Mouse (Mus musculus): ENCODE results near the gene Ear1. TPM values are rescaled to one million over a fixed set of nuclear protein-coding genes. Genes with fewer than 3 reads are reported as not detected.
"Not testable (repeated sequence)": the region's sequence is repeated elsewhere in the genome, so short reads cannot be mapped to it uniquely, and the experiment has no call there.

The Ear1 gene
- polyA plus RNA-seq, 1 experiment from 2014 or later, result not detected

DNA sequence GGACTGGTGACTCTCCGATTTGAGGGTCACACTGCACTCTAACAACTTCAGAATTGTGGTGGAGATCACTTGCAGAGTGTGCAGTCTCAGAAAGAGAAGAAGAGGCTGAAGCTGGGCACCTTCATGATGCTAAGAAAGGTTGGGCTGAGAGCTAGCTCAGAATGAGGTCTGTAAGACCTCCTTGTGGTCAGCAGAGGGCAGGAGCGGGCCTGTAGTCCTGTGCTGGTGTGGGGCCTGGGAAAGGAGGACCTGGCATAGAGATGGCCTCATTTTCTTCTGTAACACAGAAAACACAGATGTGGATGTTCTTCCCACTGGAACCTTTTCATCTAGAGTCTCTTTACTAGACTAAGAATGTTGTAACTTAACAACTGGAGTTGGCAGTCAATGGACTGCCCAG, 53.4 kb downstream of the Ear1 start:
- WGBS, result 79% methylated on average over 1 of the region's 2 CpGs
- H3K4me3 ChIP-seq (ENCODE audit: low read depth, low read length); H3K4me1 ChIP-seq (ENCODE audit: control insufficient read depth, insufficient read depth, low read length); H3K9ac ChIP-seq (replicated peaks; ENCODE audit: low read depth, low read length); H3K27ac ChIP-seq (ENCODE audit: low read depth, low read length); H3K9me3 ChIP-seq (ENCODE audit: control insufficient read depth, low read length); ATAC-seq (ENCODE audit: low read depth); H3K36me3 ChIP-seq (ENCODE audit: control insufficient read depth, insufficient read depth, low read length); H3K4me2 ChIP-seq (ENCODE audit: low read depth, low read length); H3K27me3 ChIP-seq (ENCODE audit: control insufficient read depth, insufficient read depth, low read length): not testable (repeated sequence)

DNA sequence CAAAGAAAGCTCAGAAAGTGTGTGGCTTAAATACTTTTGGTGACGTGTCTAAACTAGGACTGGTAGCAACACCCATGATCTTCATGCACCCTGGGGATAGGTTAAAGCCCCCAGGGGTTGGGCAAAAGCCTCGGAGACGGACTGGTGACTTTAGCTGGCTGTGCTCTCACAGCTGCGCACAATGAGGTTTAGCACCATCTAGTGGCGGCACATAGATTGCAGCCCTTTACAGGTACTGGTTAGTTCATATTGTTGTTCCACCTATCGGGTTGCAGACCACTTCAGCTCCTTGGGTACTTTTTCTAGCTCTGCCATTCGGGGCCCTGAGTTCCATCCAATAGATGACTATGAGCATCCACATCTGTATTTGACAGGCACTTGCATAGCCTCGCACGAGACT, 62.9 kb downstream of the Ear1 start:
- H3K4me2 ChIP-seq (ENCODE audit: low read depth, low read length); H3K27ac ChIP-seq (ENCODE audit: low read depth, low read length); H3K4me3 ChIP-seq (ENCODE audit: low read depth, low read length); H3K9ac ChIP-seq (replicated peaks; ENCODE audit: low read depth, low read length); H3K36me3 ChIP-seq (ENCODE audit: control insufficient read depth, insufficient read depth, low read length); H3K9me3 ChIP-seq (ENCODE audit: control insufficient read depth, low read length); H3K4me1 ChIP-seq (ENCODE audit: control insufficient read depth, insufficient read depth, low read length); ATAC-seq (ENCODE audit: low read depth); H3K27me3 ChIP-seq (ENCODE audit: control insufficient read depth, insufficient read depth, low read length): not testable (repeated sequence)
- 61% methylated on average over 6 of the region's 9 CpGs for WGBS

DNA sequence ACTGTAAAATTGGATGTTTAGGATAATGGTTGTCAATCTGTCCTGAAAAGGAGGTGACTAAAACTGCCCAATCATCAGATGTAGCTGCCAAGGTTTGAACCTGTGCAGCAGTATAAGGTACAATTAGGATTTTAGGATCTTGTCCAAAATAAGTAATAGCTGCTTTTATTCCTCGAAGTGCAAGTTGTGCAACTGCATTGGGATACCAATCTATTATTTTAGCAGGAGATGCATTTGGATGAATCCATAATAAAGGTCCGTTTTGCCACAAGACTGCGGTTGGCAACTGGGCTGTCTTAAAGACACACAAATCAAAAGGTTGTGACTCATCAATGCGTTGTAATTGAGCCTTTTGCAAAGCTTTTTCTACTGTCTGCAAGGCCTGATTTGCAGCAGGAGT, 67.2 kb downstream of the Ear1 start:
- 64% methylated on average over 4 of the region's 4 CpGs for WGBS
- H3K27me3 ChIP-seq (ENCODE audit: control insufficient read depth, insufficient read depth, low read length); H3K4me1 ChIP-seq (ENCODE audit: control insufficient read depth, insufficient read depth, low read length); H3K27ac ChIP-seq (ENCODE audit: low read depth, low read length); H3K4me2 ChIP-seq (ENCODE audit: low read depth, low read length); H3K4me3 ChIP-seq (ENCODE audit: low read depth, low read length); ATAC-seq (ENCODE audit: low read depth); H3K9ac ChIP-seq (replicated peaks; ENCODE audit: low read depth, low read length); H3K36me3 ChIP-seq (ENCODE audit: control insufficient read depth, insufficient read depth, low read length); H3K9me3 ChIP-seq (ENCODE audit: control insufficient read depth, low read length): not testable (repeated sequence)

DNA sequence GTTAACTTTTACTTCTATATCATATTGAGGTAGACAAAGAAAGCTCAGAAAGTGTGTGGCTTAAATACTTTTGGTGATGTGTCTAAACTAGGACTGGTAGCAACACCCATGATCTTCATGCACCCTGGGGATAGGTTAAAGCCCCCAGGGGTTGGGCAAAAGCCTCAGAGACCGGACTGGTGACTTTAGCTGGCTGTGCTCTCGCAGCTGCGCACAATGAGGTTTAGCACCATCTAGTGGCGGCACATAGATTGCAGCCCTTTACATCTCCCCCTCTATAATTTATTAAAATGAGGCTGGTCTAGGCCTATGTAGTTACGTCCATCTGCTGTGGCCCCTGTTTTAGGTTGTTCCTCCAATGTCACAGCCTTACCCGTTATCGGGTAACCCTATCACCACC, 70.9 kb downstream of the Ear1 start:
- not testable (repeated sequence) for H3K4me2 ChIP-seq (ENCODE audit: low read depth, low read length); H3K27me3 ChIP-seq (ENCODE audit: control insufficient read depth, insufficient read depth, low read length); H3K4me1 ChIP-seq (ENCODE audit: control insufficient read depth, insufficient read depth, low read length); ATAC-seq (ENCODE audit: low read depth); H3K36me3 ChIP-seq (ENCODE audit: control insufficient read depth, insufficient read depth, low read length); H3K9ac ChIP-seq (replicated peaks; ENCODE audit: low read depth, low read length); H3K9me3 ChIP-seq (ENCODE audit: control insufficient read depth, low read length); H3K27ac ChIP-seq (ENCODE audit: low read depth, low read length); H3K4me3 ChIP-seq (ENCODE audit: low read depth, low read length)
- WGBS, result 15% methylated on average over 7 of the region's 7 CpGs

DNA sequence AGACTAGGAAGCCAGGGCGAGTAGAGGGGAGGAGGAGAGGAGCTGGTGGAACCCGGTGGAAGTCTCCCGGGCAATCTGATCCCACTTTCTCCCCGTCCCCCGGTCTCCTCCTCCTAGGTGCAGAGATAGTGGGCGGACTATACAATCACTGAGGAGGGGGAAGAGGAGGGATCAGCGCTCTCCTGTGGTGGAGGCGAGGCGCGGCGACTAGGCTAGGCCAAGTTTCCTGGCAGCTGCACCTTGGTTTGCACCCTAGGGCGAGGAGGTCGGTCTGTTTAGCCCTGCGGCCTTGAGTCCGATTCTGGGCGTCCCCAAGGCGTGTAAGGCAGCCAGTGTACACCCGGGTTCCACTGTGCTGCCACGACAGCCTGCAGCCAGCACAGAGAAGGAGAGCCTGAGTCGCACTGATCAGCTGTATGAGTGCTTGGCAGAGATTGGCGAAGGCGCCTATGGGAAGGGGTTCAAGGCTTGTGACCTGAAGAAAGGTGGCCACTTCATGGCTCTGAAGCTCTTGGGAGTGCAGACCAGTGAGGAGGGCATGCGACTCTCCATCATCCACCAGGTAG, 78.3 kb downstream of the Ear1 start:
- H3K4me1 ChIP-seq (ENCODE audit: control insufficient read depth, insufficient read depth, low read length); H3K27me3 ChIP-seq (ENCODE audit: control insufficient read depth, insufficient read depth, low read length); H3K9me3 ChIP-seq (ENCODE audit: control insufficient read depth, low read length); H3K36me3 ChIP-seq (ENCODE audit: control insufficient read depth, insufficient read depth, low read length); H3K27ac ChIP-seq (ENCODE audit: low read depth, low read length); H3K4me3 ChIP-seq (ENCODE audit: low read depth, low read length); H3K9ac ChIP-seq (replicated peaks; ENCODE audit: low read depth, low read length): not testable (repeated sequence)
- peak overlapping the region; percentile 38 for H3K4me2 ChIP-seq (ENCODE audit: low read depth, low read length)
- peak; percentile 74; the same call in 1 of the 2 replicates for ATAC-seq (ENCODE audit: low read depth)
- 10% methylated on average over 23 of the region's 23 CpGs for WGBS

DNA sequence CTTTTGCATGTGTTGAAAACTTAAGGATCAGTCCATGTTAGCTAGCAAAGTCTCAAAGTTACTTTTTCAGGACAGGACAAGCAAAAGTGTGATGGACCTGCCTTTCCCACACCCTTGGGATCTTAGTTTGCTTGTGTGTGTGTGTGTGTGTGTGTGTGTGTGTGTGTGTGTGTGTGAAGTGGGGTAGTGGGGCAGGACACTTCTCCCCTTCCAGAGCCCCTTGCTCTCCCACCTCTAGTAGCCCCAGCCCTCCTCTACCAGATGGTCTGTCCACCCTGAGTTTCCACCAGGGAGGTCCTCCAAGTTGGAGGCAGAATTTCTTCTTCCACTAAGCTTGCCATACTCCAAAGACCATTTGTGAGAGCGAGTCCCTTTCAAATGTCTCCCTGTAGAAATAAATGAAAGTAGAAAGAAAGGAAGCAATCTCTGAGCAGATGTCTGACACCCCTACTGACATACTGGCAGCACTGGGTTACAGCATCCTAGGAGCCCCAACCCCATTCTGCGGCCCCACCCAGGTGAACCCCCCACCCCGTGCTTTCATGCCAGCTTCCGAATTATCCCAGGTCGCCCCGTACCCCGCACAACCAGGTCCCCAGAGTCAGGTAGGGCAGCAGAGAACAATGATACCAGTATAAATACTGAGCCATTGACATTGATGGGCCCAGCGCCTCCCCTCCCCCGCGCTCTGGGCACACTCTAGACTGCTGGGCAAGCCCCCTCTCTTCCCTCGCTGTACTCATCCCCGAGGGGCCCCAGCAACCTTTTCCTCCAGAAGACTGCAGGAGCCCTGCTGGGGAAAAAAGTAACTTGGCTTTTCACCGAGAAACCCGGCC, 79.0 kb downstream of the Ear1 start:
- peak; percentile 85; the same call in 1 of the 2 replicates for ATAC-seq (ENCODE audit: low read depth)

DNA sequence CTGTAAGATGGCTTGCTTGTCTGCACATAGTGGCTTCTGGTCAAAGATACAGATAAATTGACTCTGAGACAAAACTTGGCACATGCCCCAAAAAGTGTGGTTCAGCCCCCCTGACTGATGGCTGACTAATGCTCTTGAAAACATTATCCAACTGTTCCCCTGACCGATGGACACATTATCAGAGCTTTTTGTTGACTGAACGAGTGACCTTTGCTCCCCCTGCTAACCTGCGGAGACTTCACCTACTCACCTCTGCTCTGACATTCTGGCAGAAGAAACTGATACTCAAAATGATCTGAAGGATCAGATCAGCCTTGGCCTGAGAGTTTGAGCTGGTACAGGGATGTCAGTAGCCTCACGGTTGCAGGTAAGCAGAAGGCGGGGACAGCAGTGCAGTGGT, 81.5 kb downstream of the Ear1 start:
- not testable (repeated sequence) for H3K4me3 ChIP-seq (ENCODE audit: low read depth, low read length); H3K9ac ChIP-seq (replicated peaks; ENCODE audit: low read depth, low read length); H3K4me1 ChIP-seq (ENCODE audit: control insufficient read depth, insufficient read depth, low read length); H3K27ac ChIP-seq (ENCODE audit: low read depth, low read length); ATAC-seq (ENCODE audit: low read depth); H3K4me2 ChIP-seq (ENCODE audit: low read depth, low read length); H3K9me3 ChIP-seq (ENCODE audit: control insufficient read depth, low read length); H3K27me3 ChIP-seq (ENCODE audit: control insufficient read depth, insufficient read depth, low read length); H3K36me3 ChIP-seq (ENCODE audit: control insufficient read depth, insufficient read depth, low read length)
- 87% methylated on average over 5 of the region's 5 CpGs for WGBS

More for the DNA sequence above, 79.0 kb downstream of the Ear1 start:
- no peaks in the 10 kb centered on the region for H3K4me1 ChIP-seq (ENCODE audit: control insufficient read depth, insufficient read depth, low read length)
- no peak overlapping the region; the same call in 1 of the 2 replicates for H3K4me3 ChIP-seq (ENCODE audit: low read depth, low read length)
- no peaks in the 10 kb centered on the region for H3K36me3 ChIP-seq (ENCODE audit: control insufficient read depth, insufficient read depth, low read length)
- no peaks in the 10 kb centered on the region for H3K27me3 ChIP-seq (ENCODE audit: control insufficient read depth, insufficient read depth, low read length)
- no peak overlapping the region for H3K27ac ChIP-seq (ENCODE audit: low read depth, low read length)
- peak overlapping the region; percentile 38 for H3K4me2 ChIP-seq (ENCODE audit: low read depth, low read length)
- WGBS, result 15% methylated on average over 14 of the region's 14 CpGs
- H3K9ac ChIP-seq (replicated peaks; ENCODE audit: low read depth, low read length), result no peak overlapping the region
- no peaks in the 10 kb centered on the region for H3K9me3 ChIP-seq (ENCODE audit: control insufficient read depth, low read length)

DNA sequence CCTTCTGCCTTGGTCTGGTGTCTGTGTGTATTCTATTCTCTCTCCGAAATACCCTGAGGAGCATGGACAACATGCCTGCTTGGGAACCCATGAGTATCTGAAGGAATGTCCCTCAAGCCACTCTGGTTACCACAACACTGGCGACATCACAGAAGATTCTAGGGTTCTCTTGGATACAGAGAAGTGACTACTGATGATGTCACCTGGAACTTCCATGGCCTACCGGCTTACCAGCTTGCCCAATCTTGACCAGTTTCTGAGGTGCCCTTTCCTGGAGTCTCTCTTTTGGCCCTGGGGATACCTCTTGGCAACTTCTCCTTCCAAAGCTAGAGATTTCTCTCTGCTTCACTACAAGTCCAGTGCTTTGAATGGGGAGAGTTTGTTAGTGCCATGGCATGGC, 90.7 kb downstream of the Ear1 start, which contains the start of gene Gm8180:
Gene Gm8180, minus strand, starts transcription at position 101 of the 400 bp plus-strand sequence.
- H3K4me2 ChIP-seq (ENCODE audit: low read depth, low read length); H3K27me3 ChIP-seq (ENCODE audit: control insufficient read depth, insufficient read depth, low read length); H3K27ac ChIP-seq (ENCODE audit: low read depth, low read length); H3K4me1 ChIP-seq (ENCODE audit: control insufficient read depth, insufficient read depth, low read length); H3K36me3 ChIP-seq (ENCODE audit: control insufficient read depth, insufficient read depth, low read length); H3K9ac ChIP-seq (replicated peaks; ENCODE audit: low read depth, low read length); H3K9me3 ChIP-seq (ENCODE audit: control insufficient read depth, low read length); H3K4me3 ChIP-seq (ENCODE audit: low read depth, low read length); ATAC-seq (ENCODE audit: low read depth): not testable (repeated sequence)
- 95% methylated on average over 3 of the region's 3 CpGs for WGBS

Data from neural tube, embryonic 14.5 days (tissue).